Mouse (Mus musculus) forebrain, embryonic 11.5 days (tissue): ENCODE measurements around the gene Exosc1. TPM values are rescaled to one million over a fixed set of nuclear protein-coding genes. Genes with fewer than 3 reads are reported as not detected.

Experiments
- ATAC-seq: fragments of 200-750 bp; cut with Nextera tagmentation; replicated peaks from 2 replicates; pipeline ENCODE4 v1.8.0; 2017; ENCODE audit warnings: moderate TSS enrichment; ENCODE audit not compliant: low FRiP score
- DNase-seq: peaks from one replicate; pipeline ENCODE4 v3.0.0-alpha.2; 2017; ENCODE audit warnings: low spot score
- H3K27ac ChIP-seq: fragments of 300-500 bp; sonication (generic); 2 replicates; pipeline ENCODE4 v1.5.1; 2014; ENCODE audit warnings: low read depth, low read length
- H3K27me3 ChIP-seq: fragments of 300-500 bp; sonication (generic); 2 replicates; pipeline ENCODE4 v1.6.1; 2014; ENCODE audit warnings: mild to moderate bottlenecking, low read length, mixed read lengths; ENCODE audit not compliant: control insufficient read depth, insufficient read depth
- H3K36me3 ChIP-seq: fragments of 300-500 bp; sonication (generic); 2 replicates; pipeline ENCODE4 v1.6.1; 2014; ENCODE audit warnings: mild to moderate bottlenecking, low read length, moderate library complexity, mixed read lengths; ENCODE audit not compliant: control insufficient read depth, insufficient read depth
- H3K4me1 ChIP-seq: fragments of 300-500 bp; sonication (generic); replicated peaks from 2 replicates; pipeline ENCODE4 v1.6.1; 2014; ENCODE audit warnings: low read length, mixed read lengths; ENCODE audit not compliant: control insufficient read depth, insufficient read depth
- H3K4me2 ChIP-seq: fragments of 300-500 bp; sonication (generic); 2 replicates; pipeline ENCODE4 v1.6.1; 2014; ENCODE audit warnings: low read depth, mild to moderate bottlenecking, low read length, moderate library complexity, mixed read lengths; ENCODE audit not compliant: severe bottlenecking
- H3K4me3 ChIP-seq: fragments of 300-500 bp; sonication (generic); 2 replicates; pipeline ENCODE4 v1.5.1; 2014; ENCODE audit warnings: low read depth, low read length
- H3K9ac ChIP-seq: fragments of 300-500 bp; sonication (generic); 2 replicates; pipeline ENCODE4 v1.6.1; 2014; ENCODE audit warnings: low read length
- H3K9me3 ChIP-seq: fragments of 300-500 bp; sonication (generic); 2 replicates; pipeline ENCODE4 v1.6.1; 2016; ENCODE audit warnings: low read length, mixed read lengths; ENCODE audit not compliant: control insufficient read depth
- WGBS: fragments of 180-500 bp; shearing (Covaris S2); extraction: QIAGEN DNeasy Blood & Tissue Kit; methylation state at CpG from one replicate; pipeline ENCODE4 v1.1.7; 2014; 5-methylcytosine and 5-hydroxymethylcytosine counted together
- polyA plus RNA-seq: library from polyadenylated mRNA; unstranded; fragments of >200 nt; fragmentation: Nextera tagmentation; extraction: Ambion mirVana; gene quantifications from 2 replicates; pipeline ENCODE4 v1.2.1, GENCODE M21; 2014

The Exosc1 gene
- polyA plus RNA-seq = 83.9 and 87.5 TPM in 2 replicates

DNA sequence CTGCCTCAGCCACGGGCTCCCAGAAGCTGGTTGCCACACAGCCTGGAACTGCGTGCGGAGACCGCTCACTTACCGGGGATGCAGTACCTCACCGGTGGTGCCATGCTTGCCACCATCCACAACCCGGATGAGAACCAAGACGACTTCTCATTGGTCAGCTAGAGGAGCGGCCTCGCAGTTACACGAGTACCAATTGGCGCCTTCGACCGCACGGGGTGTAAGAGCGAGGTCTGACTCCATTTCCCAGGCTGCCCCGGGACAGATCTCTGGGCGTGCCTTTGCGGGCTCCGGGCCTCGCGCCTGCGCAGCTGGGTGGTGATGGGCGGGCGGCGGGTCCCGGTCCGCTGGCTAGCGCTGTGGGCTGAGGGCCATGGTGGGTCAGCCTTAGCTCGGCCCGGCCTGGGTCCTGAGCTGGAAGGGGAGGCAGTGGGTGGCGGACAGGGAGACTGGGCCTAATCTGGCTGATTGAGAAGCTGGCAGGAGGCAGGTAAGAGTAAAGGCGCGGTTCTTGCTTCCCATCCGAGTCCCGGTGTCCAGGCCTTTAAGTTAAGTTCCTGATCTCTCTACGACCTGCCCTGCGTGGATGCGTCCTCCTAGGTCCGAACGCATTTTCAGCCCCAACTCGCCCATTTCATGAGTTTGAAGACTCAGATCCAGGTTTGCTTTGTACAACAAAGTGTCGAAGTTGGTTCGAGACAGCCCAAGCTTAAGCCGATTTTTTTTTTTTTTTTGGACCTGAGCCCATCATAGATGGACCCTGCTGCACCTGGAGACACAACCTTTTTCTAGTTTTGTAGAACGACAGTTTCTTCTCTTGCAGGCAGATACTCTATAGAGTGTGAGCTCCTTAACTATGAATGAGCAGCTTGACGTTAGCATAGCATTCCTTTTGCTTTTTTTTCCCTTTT lies at the start of gene Exosc1, which contains the start of gene Zdhhc16:
Gene Exosc1 (minus strand): TSS at position 245 of the 908 bp plus-strand sequence.
Gene Zdhhc16 (plus strand): TSS at position 302 of the 908 bp plus-strand sequence.
- WGBS = under 1% methylated on average over 47 of the region's 47 CpGs
- H3K4me2 ChIP-seq = peak within 1 kb of the TSS; percentile 73
- no peaks in the 10 kb centered on the region for H3K27me3 ChIP-seq
- peak within 1 kb of the TSS; percentile 78 for H3K9ac ChIP-seq
- H3K36me3 ChIP-seq = no peaks in the 10 kb centered on the region; the same call in 1 of the 2 replicates
- peaks cover 6% of the 10 kb centered on the region for H3K4me1 ChIP-seq
- no peak within 1 kb of the TSS for H3K27ac ChIP-seq
- peak; percentile 100 for ATAC-seq
- DNase-seq = peak; percentile 98
- peak within 1 kb of the TSS; percentile 87 for H3K4me3 ChIP-seq
- no peaks in the 10 kb centered on the region for H3K9me3 ChIP-seq

GRCm38 (mm10) chr19:41982791-41983150 lies 49.5 kb upstream of the Exosc1 start:
- peak overlapping the region; percentile 100 for H3K4me2 ChIP-seq
- no peaks in the 10 kb centered on the region for H3K9me3 ChIP-seq
- peak overlapping the region; percentile 67 for H3K4me3 ChIP-seq
- H3K27me3 ChIP-seq = peaks cover 6% of the 10 kb centered on the region
- peak overlapping the region; percentile 56 for H3K9ac ChIP-seq
- no peak for DNase-seq
- peaks cover 6% of the 10 kb centered on the region for H3K4me1 ChIP-seq
- ATAC-seq = no peak
- H3K36me3 ChIP-seq = no peaks in the 10 kb centered on the region
- no peak overlapping the region for H3K27ac ChIP-seq
- under 1% methylated on average over 4 of the region's 4 CpGs for WGBS

DNA sequence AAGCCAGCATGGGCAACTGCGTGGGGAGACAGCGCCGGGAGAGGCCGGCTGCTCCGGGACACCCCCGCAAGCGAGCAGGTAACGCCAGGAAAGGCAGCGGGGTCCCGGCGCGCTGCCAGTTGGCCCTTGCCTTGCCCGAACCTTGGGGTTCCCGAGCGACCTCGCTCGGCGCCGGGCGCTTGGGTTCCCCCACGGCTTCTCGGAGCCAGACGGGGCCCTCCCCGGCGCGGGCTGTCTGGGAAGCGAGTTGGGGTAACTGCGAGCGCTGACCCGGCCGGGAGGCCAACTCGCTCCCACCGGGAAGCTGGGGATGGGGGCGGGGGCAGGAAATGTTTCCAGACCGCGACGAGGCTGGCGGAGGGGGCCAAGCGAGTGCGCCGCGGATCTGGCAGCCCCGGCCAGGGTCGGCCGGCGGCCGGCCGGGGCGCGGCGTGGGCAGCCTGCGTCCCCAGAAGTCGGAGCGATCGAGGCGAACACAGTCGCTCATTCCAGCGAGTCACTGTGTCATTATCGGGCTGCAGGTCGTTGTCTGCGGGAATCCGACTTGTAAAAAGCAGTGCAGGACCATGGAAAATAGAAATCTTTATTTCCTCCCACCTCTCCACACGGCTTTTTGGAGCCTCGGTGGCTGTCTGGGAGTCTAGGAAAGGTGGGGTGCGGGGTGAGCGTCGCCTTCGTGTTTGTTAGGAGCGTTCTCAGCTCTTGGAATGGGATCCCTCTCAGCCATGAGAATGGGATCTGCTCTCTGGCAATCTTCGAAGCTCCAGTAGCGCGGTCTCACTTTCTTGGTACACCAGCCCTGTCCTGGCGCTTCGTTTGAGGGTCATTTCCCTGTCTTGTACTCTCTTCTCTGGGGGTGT lies 48.9 kb upstream of the Exosc1 start:
- Histone ChIP-seq H3K9ac (peak overlapping the region; percentile 56), H3K9me3 (no peaks in the 10 kb centered on the region), H3K36me3 (no peaks in the 10 kb centered on the region), H3K4me3 (peak overlapping the region; percentile 67), H3K27ac (no peak overlapping the region), H3K27me3 (peaks cover 6% of the 10 kb centered on the region), H3K4me1 (peaks cover 6% of the 10 kb centered on the region), H3K4me2 (peak overlapping the region; percentile 100)
- under 1% methylated on average over 74 of the region's 74 CpGs for WGBS
- peak; percentile 54 for DNase-seq
- ATAC-seq = no peak

GRCm38 (mm10) chr19:41981595-41981927 lies 48.3 kb upstream of the Exosc1 start, which contains the start of gene Ubtd1:
TSS of gene Ubtd1 (plus strand) at chr19:41981763.
- Histone ChIP-seq H3K4me2 (peak within 1 kb of the TSS; percentile 100), H3K9ac (peak within 1 kb of the TSS; percentile 67), H3K27ac (peak within 1 kb of the TSS; percentile 63), H3K36me3 (no peaks in the 10 kb centered on the region), H3K27me3 (peaks cover 6% of the 10 kb centered on the region), H3K4me3 (peak within 1 kb of the TSS; percentile 67), H3K9me3 (no peaks in the 10 kb centered on the region), H3K4me1 (peaks cover 6% of the 10 kb centered on the region)
- ATAC-seq (no peak), DNase-seq (no peak)
- under 1% methylated on average over 29 of the region's 33 CpGs for WGBS

DNA sequence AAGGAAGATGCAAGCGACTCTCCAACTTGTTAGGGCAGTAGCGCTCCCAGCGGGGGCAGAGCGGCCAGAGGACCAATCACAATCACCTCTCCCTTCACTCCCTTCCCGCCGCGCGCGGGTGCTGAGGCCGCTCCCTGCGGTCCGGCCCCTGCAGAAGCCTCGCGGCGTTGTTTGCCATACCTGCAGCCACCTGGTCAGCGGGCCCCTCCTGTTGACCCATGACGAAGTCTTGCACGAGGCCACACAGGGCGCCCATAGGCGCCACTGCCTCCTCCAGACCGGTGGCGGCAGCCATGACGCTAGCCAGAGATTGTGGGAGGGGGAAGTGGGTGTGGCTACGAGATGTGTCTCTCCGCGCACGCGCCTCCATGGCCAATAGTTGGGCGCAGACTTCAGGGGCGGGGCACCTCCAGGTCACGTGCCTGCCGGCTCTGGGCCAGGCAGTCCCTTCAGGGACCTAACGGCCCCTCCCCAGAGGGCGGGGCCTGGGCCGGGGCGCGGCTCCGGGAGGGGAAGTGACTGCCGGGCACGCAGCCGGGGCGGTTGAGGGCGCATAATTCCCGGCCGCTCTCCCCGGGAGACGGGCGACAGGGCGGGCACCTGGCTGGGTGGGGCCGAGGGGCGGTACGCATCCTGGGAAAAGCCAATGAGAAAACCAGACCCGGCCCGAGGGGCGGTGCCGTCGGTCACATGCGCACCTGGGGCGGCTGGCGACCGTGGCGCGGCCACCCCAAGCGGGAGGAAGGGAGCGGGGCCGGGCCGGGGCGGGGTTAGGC lies 47.8 kb upstream of the Exosc1 start, which contains the start of gene Mms19:
Gene Mms19 (minus strand): TSS at position 339 of the 776 bp plus-strand sequence.
- peak within 1 kb of the TSS; percentile 67 for H3K4me3 ChIP-seq
- peak; percentile 99 for DNase-seq
- under 1% methylated on average over 61 of the region's 68 CpGs for WGBS
- peak within 1 kb of the TSS; percentile 100 for H3K4me2 ChIP-seq
- H3K9me3 ChIP-seq = no peaks in the 10 kb centered on the region
- ATAC-seq = peak; percentile 97
- peak within 1 kb of the TSS; percentile 67 for H3K9ac ChIP-seq
- peaks cover 6% of the 10 kb centered on the region for H3K4me1 ChIP-seq
- H3K27ac ChIP-seq = peak within 1 kb of the TSS; percentile 63
- H3K27me3 ChIP-seq = peaks cover 6% of the 10 kb centered on the region
- no peaks in the 10 kb centered on the region for H3K36me3 ChIP-seq

DNA sequence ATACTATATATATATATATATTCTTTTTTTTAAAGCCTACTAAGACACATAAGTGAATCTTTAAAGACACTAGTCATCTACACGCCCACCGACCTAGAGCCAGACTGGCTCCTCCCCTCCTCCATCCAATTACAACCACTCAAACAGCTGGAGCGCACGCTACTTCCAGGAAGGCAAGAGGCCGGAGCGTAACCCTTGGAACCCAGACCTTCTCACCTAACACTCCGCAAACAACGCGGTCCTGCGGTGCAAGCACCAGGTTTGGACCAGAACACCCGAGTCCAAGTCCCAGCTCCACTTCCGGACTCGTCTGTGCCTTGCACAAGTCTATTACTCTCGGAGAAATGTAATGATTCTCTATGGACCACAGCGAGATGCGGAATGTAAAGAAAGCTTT lies 47.2 kb upstream of the Exosc1 start:
- H3K9me3 ChIP-seq = no peaks in the 10 kb centered on the region
- H3K36me3 ChIP-seq = no peaks in the 10 kb centered on the region
- ATAC-seq (peak; percentile 18), DNase-seq (peak; percentile 66)
- under 1% methylated on average over 16 of the region's 16 CpGs for WGBS
- peaks cover 6% of the 10 kb centered on the region for H3K27me3 ChIP-seq
- H3K4me1 ChIP-seq = peaks cover 6% of the 10 kb centered on the region
- H3K27ac ChIP-seq = peak overlapping the region; percentile 63
- H3K4me2 ChIP-seq = peak overlapping the region; percentile 84
- peak overlapping the region; percentile 67 for H3K9ac ChIP-seq
- peak overlapping the region; percentile 67 for H3K4me3 ChIP-seq

DNA sequence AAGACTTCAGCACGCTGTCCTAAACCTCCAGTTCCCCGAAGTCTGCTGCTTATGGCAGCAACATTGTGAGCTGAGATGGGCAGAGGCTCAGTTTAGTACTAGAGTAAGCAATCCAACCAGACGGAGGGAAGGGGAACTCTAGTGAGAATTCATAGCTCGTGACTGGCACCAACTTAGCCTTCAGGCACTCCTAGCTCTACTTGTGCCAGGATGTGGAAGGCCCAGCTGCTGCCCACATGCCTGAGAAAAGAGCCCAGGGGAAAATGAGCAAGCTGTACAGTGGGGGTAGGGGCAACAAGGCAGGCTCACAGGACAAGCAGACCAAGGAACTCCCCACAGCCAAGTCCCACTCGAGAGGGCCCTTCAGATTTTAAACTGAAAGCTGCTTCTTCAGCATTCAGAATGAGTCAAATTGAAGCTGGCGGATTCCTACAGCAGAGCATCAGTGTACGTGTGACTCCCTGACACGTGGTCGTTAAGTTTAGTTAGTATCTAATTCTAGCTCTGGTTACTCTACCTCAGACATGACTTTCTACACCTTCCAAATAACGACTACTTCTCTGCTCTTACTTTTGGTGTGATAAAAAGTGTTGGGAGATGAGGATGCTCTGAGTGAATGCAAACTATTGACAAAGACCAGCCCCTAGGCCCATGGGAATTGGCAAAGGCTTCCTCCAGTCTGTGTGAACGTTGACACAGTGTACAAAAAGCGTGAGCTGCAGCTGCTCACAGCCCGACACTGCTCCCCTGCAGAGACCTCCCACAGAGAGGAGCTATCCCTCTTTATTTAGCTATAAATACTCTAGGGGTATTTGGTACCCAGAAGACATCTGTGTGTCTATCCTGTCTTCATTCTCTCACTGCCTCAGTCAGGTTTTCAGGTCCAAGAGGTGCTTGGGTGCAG lies 40.9 kb upstream of the Exosc1 start:
- no peaks in the 10 kb centered on the region for H3K9me3 ChIP-seq
- H3K9ac ChIP-seq = no peak overlapping the region
- H3K4me3 ChIP-seq = no peak overlapping the region
- no peaks in the 10 kb centered on the region for H3K27me3 ChIP-seq
- peaks cover 2% of the 10 kb centered on the region; the same call in 1 of the 2 replicates for H3K36me3 ChIP-seq
- 68% methylated on average over 13 of the region's 13 CpGs for WGBS
- no peaks in the 10 kb centered on the region for H3K4me1 ChIP-seq
- no peak overlapping the region for H3K27ac ChIP-seq
- DNase-seq (no peak), ATAC-seq (no peak)
- H3K4me2 ChIP-seq = no peak overlapping the region
